Mouse (Mus musculus) adrenal gland, adult 8-10 months (tissue): ENCODE measurements around the gene Gm45234. TPM values are rescaled to one million over a fixed set of nuclear protein-coding genes. Genes with fewer than 3 reads are reported as not detected.
A peak's percentile ranks its signal among the peaks of the same experiment; 100 is the strongest.

Experiments used
- DNase-seq: peaks from one replicate; pipeline ENCODE4 v3.0.0; 2022
- microRNA-seq, 2 experiments: library from miRNA; unstranded; fragments of <30 nt; microRNA quantifications; one replicate each; pipeline ENCODE4 v1.2.0; 2022
- total RNA-seq, 4 experiments: library from RNA; stranded (reverse); gene quantifications; 2 replicates each; pipeline ENCODE4 v1.2.4; 2022

The Gm45234 gene
- total RNA-seq, 4 experiments from 2014 or later = not detected

DNA sequence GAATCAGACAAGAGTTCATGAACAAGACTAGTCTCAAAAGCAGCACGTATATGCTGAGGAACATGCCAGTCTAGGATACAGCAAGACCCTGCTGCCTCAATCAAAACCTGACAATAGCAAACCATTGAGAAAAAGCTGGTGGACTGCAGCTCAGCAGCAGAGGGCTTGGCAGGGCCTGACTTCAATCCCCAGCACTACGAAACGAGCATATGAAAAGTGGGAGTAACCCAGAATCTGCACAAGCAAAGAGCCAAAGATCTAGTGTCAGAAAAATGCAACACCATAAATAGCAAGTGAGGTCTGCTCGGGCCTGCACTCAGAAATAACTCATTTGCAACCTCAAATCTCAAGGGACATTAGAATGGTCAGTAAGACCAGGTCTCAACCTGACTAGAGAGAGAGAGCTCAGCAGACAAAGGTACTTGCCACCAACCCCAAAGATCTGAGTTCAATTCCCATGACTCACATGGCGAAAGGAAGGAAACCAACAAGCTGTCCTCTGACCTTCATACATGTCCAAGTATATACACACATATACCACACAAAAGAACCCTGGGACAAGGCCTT, 49.7 kb downstream of the Gm45234 start:
- DNase-seq = no peak

DNA sequence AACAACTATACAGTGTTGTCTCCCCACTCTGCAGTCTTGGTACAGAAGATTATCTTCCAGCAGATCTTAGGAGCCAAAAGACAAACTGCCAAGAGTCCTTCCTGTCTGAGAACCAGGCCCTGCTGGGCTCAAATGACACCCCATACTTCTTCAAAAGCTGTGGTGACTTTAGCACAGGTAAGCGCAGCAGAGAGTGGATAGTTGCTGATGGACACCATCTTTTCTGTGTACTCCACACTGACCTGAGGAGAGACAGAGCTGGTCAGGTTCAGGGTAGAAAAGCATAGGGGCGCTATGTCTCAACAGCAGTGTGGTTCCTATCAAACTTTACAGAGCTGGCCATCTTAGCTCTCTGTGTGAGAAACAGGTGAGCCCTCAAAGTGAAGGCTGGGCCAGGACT, 51.4 kb downstream of the Gm45234 start:
- no peak for DNase-seq

DNA sequence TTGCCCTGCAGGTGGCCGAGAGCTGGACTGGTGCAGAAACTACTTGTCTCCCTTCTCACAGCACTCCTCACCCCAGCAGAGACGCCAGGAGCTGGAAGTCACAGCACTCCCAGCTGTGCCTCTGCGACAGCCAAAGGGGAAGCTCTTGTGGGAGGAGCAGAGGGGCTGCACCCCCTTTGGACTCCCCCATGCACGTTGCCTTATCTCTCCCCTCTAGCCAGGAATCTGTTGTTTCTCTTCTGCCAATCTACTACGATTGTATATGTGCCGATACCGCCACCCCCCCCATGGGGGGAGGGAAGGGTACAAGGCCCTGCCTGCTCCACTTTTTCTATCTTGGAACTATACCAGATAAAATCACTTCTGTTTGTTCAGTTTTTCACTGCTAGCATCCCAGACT, 52.0 kb downstream of the Gm45234 start:
- no peak for DNase-seq

DNA sequence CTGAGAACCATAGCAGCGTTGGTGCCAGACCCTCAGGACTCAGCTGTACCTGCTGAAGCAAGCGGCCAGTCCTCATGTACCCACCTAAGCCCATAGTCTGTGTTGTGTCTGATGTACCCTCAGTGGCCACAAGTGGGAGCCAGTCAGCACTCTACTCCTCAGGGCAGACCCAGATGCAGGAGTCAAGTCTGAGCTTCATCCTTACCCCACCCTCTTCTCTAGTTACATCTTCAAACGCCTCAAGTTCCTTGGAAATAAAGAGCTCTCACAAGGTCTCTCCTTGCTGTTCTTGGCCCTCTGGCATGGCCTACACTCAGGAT, 53.1 kb downstream of the Gm45234 start:
- no peak for DNase-seq

DNA sequence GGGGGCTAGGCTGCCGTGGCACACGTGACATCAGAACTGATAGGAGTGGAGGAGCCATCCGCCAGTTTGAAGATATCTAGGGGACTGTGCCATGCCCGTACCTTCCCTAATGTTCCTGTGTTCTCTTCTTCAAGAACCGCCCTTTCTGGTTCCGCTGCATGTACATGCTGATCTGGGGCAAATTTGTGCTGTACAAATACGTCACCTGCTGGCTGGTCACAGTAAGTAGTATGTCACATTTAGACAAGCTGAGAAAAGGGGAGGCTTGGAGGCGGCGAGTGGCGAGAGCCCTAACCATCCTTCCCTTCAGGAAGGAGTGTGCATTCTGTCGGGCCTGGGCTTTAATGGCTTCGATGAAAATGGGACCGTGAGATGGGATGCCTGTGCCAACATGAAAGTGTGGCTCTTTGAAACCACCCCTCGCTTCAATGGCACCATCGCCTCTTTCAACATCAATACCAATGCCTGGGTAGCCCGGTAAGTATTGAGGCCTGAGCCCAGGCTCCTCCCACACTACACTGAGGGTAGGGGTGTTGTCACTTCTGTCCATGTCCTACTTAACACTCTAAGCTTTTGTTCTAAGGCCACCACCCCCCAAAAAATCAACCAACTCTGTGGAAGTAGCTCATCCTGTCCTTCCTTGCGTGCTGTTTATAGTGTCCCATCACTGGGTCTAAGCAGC, 53.6 kb downstream of the Gm45234 start:
- no peak for DNase-seq

DNA sequence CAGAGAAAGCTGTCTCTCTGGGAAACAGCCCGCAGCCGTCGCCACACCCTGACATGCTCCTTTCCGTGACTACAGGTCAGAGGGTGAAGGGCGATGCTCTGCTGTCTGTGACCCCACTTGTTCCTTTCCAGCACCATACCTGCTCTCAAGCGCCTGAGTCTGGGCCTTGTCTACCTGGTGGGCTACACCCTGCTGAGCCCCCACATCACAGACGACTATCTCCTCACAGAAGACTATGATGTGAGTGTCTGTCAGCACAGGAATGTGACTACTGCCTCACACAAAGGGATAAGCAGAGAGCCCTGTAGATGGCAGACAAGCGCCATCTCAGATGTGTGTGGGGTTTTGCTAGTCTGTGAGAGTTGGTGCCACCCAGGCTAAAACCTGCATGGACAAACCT, 54.5 kb downstream of the Gm45234 start:
- no peak for DNase-seq

DNA sequence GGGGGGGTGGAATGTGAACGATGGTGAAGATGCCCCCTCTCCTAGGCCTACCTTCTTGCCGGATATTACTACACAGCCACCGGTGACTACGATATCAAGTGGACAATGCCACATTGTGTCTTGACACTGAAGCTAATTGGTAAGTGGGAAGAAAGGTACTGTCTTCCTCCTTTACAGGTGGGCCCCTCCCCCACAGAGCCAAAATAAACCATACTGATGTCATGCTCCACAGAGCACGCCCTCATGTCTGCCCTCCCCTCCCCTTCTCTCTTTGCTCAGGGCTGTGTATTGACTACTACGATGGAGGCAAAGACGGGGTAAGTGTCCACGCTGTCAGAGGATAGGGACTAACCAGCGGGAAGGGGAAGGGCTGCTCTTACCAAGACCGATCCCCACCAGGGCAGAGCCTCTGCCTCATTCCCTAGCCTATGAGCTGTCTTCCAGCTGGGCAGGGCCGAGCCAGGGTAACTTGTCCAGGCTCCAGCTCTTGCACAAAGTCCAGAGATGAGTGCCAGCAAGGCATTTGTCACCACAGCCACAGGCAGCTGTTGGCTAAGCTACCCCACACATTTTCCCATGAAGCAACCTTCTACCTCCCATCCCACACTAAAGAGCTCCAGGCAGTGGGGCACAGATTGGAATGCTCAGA, 55.7 kb downstream of the Gm45234 start:
- peak; percentile 86 for DNase-seq

DNA sequence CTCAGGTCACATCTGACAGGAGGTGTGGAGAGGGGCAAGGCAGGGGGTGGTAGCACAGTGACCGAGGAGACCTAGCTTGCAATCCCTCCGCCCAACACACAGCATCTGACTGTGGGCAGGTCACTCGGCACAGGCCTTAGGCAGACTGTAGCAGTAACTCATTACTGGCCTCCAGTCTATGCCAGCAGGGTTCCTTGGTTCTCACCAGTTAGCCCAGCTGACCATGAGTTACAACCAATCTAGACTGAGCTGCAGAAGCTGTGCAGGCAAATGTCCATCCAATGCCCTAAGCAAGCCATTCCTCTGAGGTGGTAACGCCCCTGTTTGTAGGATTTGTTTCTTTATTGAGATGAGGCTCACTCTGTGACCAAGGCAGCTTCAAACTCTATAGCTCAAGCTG, 56.5 kb downstream of the Gm45234 start:
- DNase-seq = no peak

DNA sequence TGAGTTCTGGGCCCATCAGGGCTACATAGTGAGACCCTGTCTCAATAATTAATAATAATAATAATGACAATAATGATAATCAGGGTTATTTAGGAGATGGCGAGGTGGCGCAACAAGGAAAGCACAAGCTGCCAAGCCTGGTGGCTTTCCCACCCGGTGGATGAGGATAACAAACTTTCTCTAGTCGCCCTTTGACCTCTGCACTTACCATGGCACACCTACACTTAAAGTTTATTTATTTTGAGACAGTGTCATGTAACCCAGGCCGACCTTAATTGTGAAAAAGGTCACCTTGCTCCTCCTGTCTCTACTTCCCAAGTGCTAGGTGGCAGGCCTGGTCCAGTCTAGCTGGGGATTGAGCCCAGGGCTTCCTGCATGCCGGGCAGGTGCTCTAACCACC, 57.1 kb downstream of the Gm45234 start:
- DNase-seq = no peak

DNA sequence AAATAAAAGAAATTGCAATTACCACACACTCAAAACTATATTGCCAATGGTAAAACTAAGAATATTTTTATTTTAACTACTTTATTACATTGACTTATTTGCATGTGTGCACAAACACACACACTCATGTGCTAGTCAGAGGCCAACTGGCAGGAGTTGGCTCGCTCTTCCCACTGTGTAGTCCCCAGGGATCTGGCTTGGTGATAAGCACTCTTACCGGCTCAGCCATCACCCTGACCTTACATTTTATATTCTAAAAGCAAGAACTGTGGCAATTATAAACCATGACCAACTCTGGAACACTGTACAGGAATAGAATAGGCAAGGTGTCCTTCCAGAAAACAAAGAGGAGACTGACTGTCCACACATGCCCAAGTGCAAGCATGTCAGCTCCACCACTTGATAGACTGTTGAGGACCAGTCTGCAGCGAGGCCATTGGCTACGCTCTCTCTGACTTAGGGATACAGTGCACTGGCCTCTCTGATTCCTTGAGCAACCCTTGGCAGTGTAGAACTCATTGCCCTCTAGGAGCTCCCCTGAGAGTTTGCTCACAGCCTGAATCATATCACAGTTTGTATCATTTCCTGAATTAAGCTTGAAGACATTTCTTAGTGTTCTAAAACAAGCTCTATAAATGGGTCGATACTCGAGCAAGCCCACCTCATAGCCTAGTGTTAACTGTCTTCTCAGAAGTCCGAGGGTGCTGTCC, 59.2 kb downstream of the Gm45234 start:
- no peak for DNase-seq

DNA sequence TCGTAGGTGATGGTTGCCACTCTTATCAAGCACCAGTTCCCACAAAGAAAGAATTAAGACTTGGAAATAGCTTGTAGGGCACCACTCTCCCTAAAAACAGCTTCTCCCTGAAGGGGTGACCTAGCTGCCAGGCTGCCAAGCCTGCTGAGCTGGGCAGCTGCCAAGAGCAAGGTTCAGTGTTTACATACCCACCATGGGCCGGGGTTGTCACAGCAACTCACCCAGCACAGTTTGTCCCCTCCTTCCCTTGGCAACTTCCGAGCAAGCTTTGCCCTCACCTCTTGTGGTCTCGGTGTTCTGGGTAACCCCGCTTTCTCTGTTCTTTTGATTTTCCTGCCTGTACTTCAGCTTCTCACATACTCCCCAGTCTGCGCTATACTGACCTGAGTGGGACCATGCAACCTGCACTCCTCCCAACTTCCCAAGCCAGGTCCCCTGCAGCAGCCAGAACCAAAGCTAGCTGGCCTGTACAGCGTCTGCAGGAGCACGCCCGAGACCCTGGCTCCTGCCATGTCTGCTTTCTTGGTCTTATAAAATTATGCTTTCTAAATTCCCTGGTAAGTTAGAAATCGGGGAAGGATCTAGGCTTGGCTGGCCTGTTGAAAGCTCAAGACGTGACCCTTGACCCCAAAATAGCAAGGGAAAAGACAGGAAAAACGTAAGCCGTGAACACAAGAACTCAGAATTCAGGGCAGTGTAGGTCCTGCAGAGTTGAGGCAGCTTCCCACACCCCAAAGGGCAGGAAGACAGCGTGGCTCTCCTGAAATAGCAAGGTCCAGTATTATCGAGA, 61.5 kb downstream of the Gm45234 start:
- no peak for DNase-seq

DNA sequence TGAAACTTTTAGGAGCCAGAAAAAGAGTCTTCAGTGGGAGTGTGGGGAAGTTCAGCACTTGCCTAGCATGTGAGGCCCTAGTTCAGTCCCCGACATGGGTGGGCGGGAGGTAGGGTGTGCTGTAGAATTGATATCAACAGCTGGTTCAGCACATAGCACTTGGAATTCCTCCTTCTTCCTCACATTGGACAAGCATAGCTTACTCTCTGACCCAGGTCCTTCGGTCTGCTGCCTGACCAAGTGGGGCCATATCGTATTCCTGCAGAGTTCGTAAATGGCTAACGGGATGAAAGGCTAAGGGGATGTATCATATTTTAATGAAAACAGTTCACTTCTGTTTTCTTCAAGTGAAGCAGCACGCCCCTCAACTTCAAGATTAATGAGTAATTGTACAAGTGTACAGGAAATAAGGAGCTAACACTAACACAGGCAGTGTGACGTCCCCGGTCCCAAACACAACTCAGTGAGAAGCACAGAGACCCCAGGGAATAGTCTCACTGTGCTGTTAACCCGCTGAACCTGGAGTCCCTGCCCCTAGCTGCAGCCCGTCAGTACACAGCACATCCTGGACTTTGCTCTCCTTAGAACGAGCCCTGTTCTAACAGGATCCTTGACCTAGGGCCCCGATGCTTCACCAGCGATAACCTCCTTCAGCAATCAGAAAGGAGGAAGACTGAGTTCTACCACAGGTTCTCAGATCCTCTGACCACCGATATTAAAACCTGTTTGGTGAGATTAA, 62.4 kb downstream of the Gm45234 start:
- DNase-seq = no peak

DNA sequence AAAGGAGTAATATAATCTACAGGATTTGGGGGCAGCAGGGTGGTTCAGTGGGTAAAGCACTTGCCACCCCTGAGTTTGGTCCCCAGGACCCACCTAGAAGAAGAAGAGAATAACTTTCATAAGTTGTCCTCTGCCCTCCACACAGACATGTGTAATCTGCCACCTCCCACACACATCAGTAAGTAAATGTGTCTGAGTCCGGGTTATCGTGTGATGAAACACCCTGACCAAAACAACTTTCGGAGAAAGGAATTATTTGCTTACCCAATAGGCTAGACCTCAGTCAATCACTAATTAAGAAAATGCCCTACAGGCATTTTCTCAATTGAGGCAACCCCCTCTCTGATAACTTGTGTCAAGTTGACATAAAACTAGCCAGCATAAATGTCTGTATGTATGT, 65.3 kb downstream of the Gm45234 start:
- DNase-seq = no peak

Small RNA genes lying within 50 kb of the gene (microRNA-seq; reads per million reads assigned to microRNA genes)
- gene Mir141 (3.5 to 6.5 reads per million in 2 experiments), gene Mir200c (28.2 to 28.3 reads per million in 2 experiments)

Other genes starting within 250 kb of the Gm45234 start
- 100 to 1,000 TPM in 2 of 4 experiments, 10 to 100 TPM in 2; 48.6 to 131 (median 88.7) TPM for gene C1ra, start 243.6 kb downstream of the Gm45234 start, total RNA-seq
- gene C1s1, start 213.7 kb downstream of the Gm45234 start, total RNA-seq = 100 to 1,000 TPM in 1 of 4 experiments, 10 to 100 TPM in 3; 46.9 to 107 (median 72.7) TPM
- gene C1rb, start 185.7 kb downstream of the Gm45234 start, total RNA-seq = 10 to 100 TPM in 2 of 4 experiments, 1 to 10 TPM in 2; 5.9 to 19.1 (median 12.4) TPM
- 1 to 10 TPM; 1.8 to 4.1 (median 3.0) TPM for gene C1s2, start 119.9 kb downstream of the Gm45234 start, total RNA-seq
- gene Lpcat3, start 93.0 kb downstream of the Gm45234 start, total RNA-seq = 100 to 1,000 TPM in 1 of 4 experiments, 10 to 100 TPM in 3; 75.1 to 111 (median 90.7) TPM
- gene Emg1, start 43.8 kb downstream of the Gm45234 start, total RNA-seq = 10 to 100 TPM; 81.9 to 100.0 (median 86.2) TPM
- gene Phb2, start 43.7 kb downstream of the Gm45234 start, total RNA-seq = 100 to 1,000 TPM; 255 to 303 (median 272) TPM
- 10 to 100 TPM; 14.1 to 21.6 (median 15.0) TPM for gene Ptpn6, start 17.3 kb downstream of the Gm45234 start, total RNA-seq
- gene Grcc10, start 14.6 kb downstream of the Gm45234 start, total RNA-seq = 100 to 1,000 TPM; 348 to 417 (median 368) TPM
- 100 to 1,000 TPM in 2 of 4 experiments, 10 to 100 TPM in 2; 68.7 to 111 (median 97.1) TPM for gene Atn1, start 503 bp upstream of the Gm45234 start, total RNA-seq
- 10 to 100 TPM; 23.0 to 74.2 (median 42.8) TPM for gene Eno2, start 13.7 kb upstream of the Gm45234 start, total RNA-seq
- 1 to 10 TPM in 2 of 4 experiments, under 1 TPM in 2; 0.52 to 3.6 (median 1.0) TPM for gene Lrrc23, start 23.7 kb upstream of the Gm45234 start, total RNA-seq
- gene Spsb2, start 52.6 kb upstream of the Gm45234 start, total RNA-seq = 10 to 100 TPM; 27.0 to 37.4 (median 33.6) TPM
- 100 to 1,000 TPM; 448 to 531 (median 475) TPM for gene Tpi1, start 58.3 kb upstream of the Gm45234 start, total RNA-seq
- 100 to 1,000 TPM; 134 to 158 (median 154) TPM for gene Usp5, start 73.5 kb upstream of the Gm45234 start, total RNA-seq
- gene Cdca3, start 73.5 kb upstream of the Gm45234 start, total RNA-seq = 1 to 10 TPM; 1.9 to 4.4 (median 2.7) TPM
- gene Gnb3, start 84.3 kb upstream of the Gm45234 start, total RNA-seq = 10 to 100 TPM in 3 of 4 experiments, 1 to 10 TPM in 1; 8.9 to 18.5 (median 14.5) TPM
- gene P3h3, start 101.7 kb upstream of the Gm45234 start, total RNA-seq = 10 to 100 TPM; 26.2 to 43.9 (median 35.3) TPM
- 1 to 10 TPM in 3 of 4 experiments, under 1 TPM in 1; 0.32 to 2.2 (median 1.6) TPM for gene Gpr162, start 108.0 kb upstream of the Gm45234 start, total RNA-seq
- under 1 TPM; 0.40 to 0.83 (median 0.46) TPM for gene Cd4, start 132.2 kb upstream of the Gm45234 start, total RNA-seq
- 1 to 10 TPM; 1.1 to 2.7 (median 1.2) TPM for gene Lag3, start 155.7 kb upstream of the Gm45234 start, total RNA-seq
- 100 to 1,000 TPM; 741 to 843 (median 768) TPM for gene Ptms, start 164.1 kb upstream of the Gm45234 start, total RNA-seq
- gene Mlf2, start 175.4 kb upstream of the Gm45234 start, total RNA-seq = 100 to 1,000 TPM; 277 to 296 (median 287) TPM
- 100 to 1,000 TPM; 130 to 160 (median 147) TPM for gene Cops7a, start 209.5 kb upstream of the Gm45234 start, total RNA-seq
- 1 to 10 TPM in 3 of 4 experiments, under 1 TPM in 1; 0.81 to 3.8 (median 1.9) TPM for gene Pianp, start 240.7 kb upstream of the Gm45234 start, total RNA-seq